Mouse (Mus musculus) bone marrow, adult 2 months (tissue): ENCODE measurements at regions not wholly inside any gene's neighbourhood (a gene's known extent, or its start where the extent isn't known, plus 50 kb on each side); places are given as distances from the start of the nearest gene placed in this dataset.

Experiments
- H3K27ac ChIP-seq: fragments of 200-500 bp; 2 replicates; pipeline ENCODE4 v1.5.1; 2012; ENCODE audit warnings: low read depth, mild to moderate bottlenecking, control low read depth, inconsistent platforms, low read length; ENCODE audit not compliant: control insufficient read depth, poor library complexity, insufficient read depth
- H3K4me1 ChIP-seq: fragments of 200-500 bp; 2 replicates; pipeline ENCODE4 v1.6.1; 2011; ENCODE audit warnings: low read length; ENCODE audit not compliant: control insufficient read depth, insufficient read depth
- H3K4me3 ChIP-seq: fragments of 200-500 bp; replicated peaks from 2 replicates; pipeline ENCODE3; 2011; ENCODE audit warnings: mild to moderate bottlenecking, low read depth, low read length, control low read depth; ENCODE audit not compliant: control insufficient read depth
- CTCF ChIP-seq: fragments of 200-500 bp; IDR thresholded peaks from 2 replicates; pipeline ENCODE4 v1.5.1; 2011; ENCODE audit warnings: low read length, control low read depth; ENCODE audit not compliant: control insufficient read depth, insufficient read depth
- POLR2A ChIP-seq: fragments of 200-500 bp; IDR thresholded peaks from 2 replicates; pipeline ENCODE4 v1.6.1; 2011; ENCODE audit warnings: low read depth, mild to moderate bottlenecking, control low read depth, low read length, borderline replicate concordance; ENCODE audit not compliant: control insufficient read depth
- WGBS: fragments of 180-500 bp; shearing (Covaris S2); methylation state at CpG from one replicate; pipeline ENCODE4 v1.1.7; 2018; 5-methylcytosine and 5-hydroxymethylcytosine counted together

DNA sequence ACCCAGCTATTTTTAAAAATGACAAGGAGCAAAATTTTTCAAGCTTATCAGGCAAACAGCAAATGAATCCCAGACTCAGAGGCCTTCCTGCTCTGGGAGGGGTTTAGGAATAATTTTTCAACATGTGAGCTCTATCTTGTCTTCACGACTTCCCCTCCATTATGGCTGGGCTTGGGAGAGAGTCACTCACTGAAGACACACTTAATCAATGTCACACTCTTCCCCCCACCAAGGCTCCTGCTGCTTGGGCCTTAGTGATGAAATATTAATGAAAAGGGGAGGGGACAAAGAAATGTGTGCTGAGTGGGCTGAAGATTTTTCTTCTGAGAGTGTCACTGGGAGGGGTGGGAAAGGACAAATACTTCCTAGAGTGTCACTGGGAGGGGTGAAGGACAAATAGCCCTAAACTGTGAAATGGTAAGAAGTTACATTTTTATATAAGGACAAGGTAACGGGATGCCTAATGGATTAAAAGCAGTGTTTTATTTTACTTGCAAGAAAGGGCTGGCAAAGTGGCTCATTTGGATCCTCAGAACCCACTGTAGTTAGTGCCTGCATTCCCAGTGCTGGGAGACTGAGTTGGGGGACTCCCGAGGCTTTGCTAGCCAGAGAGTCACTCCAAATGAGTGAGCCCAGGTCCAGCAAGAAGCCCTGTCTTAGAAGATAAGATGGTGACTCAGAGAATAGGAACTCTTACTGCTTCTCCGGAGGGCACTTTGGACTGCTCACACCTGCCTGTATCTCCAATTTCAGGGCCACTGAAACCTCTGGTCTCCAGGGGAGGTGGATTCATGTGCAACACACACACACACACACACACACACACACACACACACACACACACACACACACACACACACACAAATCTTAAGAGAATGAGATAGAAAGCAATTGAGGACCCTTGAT lies 258.5 kb downstream of the Sox11 start:
- TF ChIP-seq POLR2A (no peak), CTCF (no peak)
- 53% methylated on average over 4 of the region's 4 CpGs for WGBS
- no peaks in the 10 kb centered on the region for H3K4me1 ChIP-seq
- H3K27ac ChIP-seq: no peak overlapping the region
- H3K4me3 ChIP-seq: no peak overlapping the region

DNA sequence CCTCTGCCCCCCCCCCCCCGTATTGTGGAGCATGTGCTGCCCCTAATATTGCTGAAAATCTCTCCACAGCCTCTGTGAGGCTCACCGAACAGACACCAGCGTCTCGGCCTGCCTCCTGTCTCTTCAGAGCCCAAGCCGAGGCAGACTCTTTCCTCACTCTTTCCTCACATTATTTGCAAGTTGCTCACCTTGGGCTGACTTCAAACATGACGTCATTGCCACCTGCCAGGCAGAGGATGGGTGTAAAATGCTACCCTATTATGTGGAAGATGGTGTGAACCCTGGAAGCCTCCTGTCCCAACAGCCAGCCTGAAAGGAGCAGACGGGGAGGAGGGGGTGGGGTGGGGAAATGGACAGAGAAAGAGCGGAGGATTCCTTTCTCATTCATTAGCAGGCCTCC lies 259.3 kb downstream of the Sox11 start:
- TF ChIP-seq POLR2A (no peak), CTCF (no peak)
- no peak overlapping the region for H3K4me3 ChIP-seq
- no peaks in the 10 kb centered on the region for H3K4me1 ChIP-seq
- no peak overlapping the region for H3K27ac ChIP-seq
- WGBS: 14% methylated on average over 8 of the region's 8 CpGs

GRCm38 (mm10) chr12:27082624-27083023 lies 259.8 kb downstream of the Sox11 start:
- Histone ChIP-seq H3K27ac (no peak overlapping the region), H3K4me3 (no peak overlapping the region), H3K4me1 (no peaks in the 10 kb centered on the region)
- WGBS: 17% methylated on average over 8 of the region's 8 CpGs
- TF ChIP-seq POLR2A (no peak), CTCF (no peak)

DNA sequence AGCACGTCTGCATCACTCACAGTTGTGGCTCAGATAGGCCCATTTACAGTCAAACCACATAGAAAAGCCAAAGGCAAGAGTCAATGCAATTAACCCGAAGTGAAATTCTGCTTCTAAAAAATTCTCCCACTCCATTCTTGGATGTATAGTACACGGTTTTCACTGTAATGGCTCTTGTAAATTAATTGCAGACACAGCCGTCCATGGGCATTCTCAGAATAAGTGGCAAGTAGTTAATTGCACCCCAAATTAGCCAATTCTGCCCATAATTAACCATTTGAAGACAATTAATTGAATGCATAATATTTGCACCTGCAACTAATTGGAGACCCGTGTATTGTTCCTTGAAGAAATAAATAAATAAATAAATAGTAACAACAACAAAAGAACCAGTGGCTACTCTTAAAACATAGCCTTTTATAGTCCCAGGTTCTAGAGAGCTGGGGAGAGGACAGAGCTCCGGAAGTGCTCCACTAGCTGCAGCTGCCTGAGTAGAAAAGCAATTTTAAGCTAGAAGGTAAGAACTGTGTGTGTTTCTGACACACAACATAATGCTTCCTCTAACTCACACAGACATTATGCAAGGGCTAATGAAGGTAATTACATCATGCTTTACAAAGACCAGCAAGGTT lies 266.2 kb downstream of the Sox11 start:
- 73% methylated on average over 6 of the region's 6 CpGs for WGBS
- Histone ChIP-seq H3K4me1 (no peaks in the 10 kb centered on the region), H3K4me3 (no peak overlapping the region), H3K27ac (no peak overlapping the region)
- no peak for TF ChIP-seq POLR2A
- no peak for TF ChIP-seq CTCF

DNA sequence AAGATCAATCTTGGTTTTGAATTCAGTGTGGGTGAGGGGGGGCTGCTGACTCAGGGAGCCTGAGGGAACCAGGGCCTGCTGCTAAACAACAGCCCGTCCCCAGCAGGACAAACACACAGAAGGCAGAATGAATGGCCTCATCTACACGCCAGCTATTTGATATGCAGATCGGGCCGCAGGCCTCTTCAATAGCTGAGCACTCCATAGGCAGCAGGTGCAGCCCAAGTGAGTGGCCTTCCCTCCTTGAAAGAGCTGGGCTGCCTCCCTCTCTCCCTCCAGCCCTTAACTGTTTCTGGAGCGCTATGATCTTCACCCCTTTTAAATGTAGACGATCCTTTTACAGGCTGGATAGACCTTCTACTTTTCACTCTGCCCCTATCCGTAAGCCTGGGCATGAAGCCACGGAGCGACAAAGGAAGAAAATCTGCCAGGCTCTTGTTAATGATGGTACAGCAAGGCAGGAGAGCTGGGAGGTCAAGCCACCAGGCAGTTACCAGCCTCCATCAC lies 277.3 kb downstream of the Sox11 start:
- Histone ChIP-seq H3K4me3 (no peak overlapping the region), H3K27ac (no peak overlapping the region), H3K4me1 (no peaks in the 10 kb centered on the region)
- 76% methylated on average over 9 of the region's 9 CpGs for WGBS
- TF ChIP-seq CTCF: no peak
- TF ChIP-seq POLR2A: no peak

DNA sequence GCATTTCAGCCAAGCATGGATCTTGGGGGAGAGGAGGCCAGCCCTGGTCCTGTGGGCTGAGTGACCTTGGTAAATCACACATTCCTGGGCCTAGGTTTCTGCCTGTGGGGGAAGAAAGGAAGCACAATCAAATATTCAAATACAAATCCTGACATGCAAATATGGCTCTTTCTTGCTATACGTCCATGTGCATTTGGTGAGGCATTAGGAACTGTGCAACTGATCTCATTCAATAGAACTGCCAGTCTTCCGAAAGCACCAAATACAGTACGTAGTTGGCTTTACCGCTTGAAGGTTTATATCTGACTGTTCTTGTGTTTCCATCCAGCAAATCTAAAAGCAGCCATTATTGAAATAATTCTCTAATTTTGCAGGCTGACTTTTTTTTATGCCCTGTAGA lies 278.9 kb downstream of the Sox11 start:
- Histone ChIP-seq H3K27ac (no peak overlapping the region), H3K4me3 (no peak overlapping the region), H3K4me1 (no peaks in the 10 kb centered on the region)
- TF ChIP-seq POLR2A: no peak
- TF ChIP-seq CTCF: no peak
- 88% methylated on average over 4 of the region's 4 CpGs for WGBS

- Histone ChIP-seq H3K27ac (no peak overlapping the region), H3K4me3 (no peak overlapping the region), H3K4me1 (no peaks in the 10 kb centered on the region)
- no peak for TF ChIP-seq POLR2A
- WGBS: 60% methylated on average over 6 of the region's 6 CpGs
Observed at GRCm38 (mm10) chr12:27062511-27063264, 279.7 kb downstream of the Sox11 start.

GRCm38 (mm10) chr12:27062061-27062461 lies 280.3 kb downstream of the Sox11 start:
- WGBS: 5% methylated on average over 10 of the region's 10 CpGs
- no peaks in the 10 kb centered on the region for H3K4me1 ChIP-seq
- no peak overlapping the region for H3K4me3 ChIP-seq
- no peak for TF ChIP-seq CTCF
- no peak for TF ChIP-seq POLR2A
- H3K27ac ChIP-seq: no peak overlapping the region
